Mouse (Mus musculus) thymus, adult 2 months (tissue): ENCODE data around the gene Trappc3. TPM values are rescaled to one million over a fixed set of nuclear protein-coding genes. Genes with fewer than 3 reads are reported as not detected.

Source experiments
- DNase-seq: peaks from one replicate; pipeline ENCODE4 v3.0.0; 2021
- H3K27ac ChIP-seq: fragments of 200-500 bp; 2 replicates; pipeline ENCODE4 v1.5.1; 2012; ENCODE audit warnings: low read length, control low read depth; ENCODE audit not compliant: control insufficient read depth, insufficient read depth
- H3K27me3 ChIP-seq: fragments of 200-500 bp; 2 replicates; pipeline ENCODE4 v1.6.1; 2012; ENCODE audit warnings: mild to moderate bottlenecking, low read length, moderate library complexity, mixed read lengths; ENCODE audit not compliant: control insufficient read depth, insufficient read depth
- H3K36me3 ChIP-seq: fragments of 200-500 bp; 2 replicates; pipeline ENCODE4 v1.6.1; 2012; ENCODE audit warnings: mild to moderate bottlenecking, low read length, moderate library complexity; ENCODE audit not compliant: control insufficient read depth, insufficient read depth
- H3K4me1 ChIP-seq: fragments of 200-500 bp; replicated peaks from 2 replicates; pipeline ENCODE4 v1.6.1; 2012; ENCODE audit warnings: low read length; ENCODE audit not compliant: control insufficient read depth, insufficient read depth
- H3K4me3 ChIP-seq: fragments of 200-500 bp; 2 replicates; pipeline ENCODE4 v1.5.1; 2012; ENCODE audit warnings: mild to moderate bottlenecking, low read length, control low read depth, moderate library complexity; ENCODE audit not compliant: control insufficient read depth, insufficient read depth
- CTCF ChIP-seq: fragments of 200-500 bp; IDR thresholded peaks from 2 replicates; pipeline ENCODE4 v1.5.1; 2012; ENCODE audit warnings: mild to moderate bottlenecking, control low read depth, low read length, moderate library complexity, borderline replicate concordance; ENCODE audit not compliant: control insufficient read depth, poor library complexity, insufficient read depth; ENCODE audit errors: extremely low read depth
- POLR2A ChIP-seq: fragments of 200-500 bp; IDR thresholded peaks from 2 replicates; pipeline ENCODE4 v1.6.1; 2012; ENCODE audit warnings: mild to moderate bottlenecking, low read length, control low read depth, moderate library complexity; ENCODE audit not compliant: control insufficient read depth, poor library complexity, insufficient read depth; ENCODE audit errors: extremely low read depth
- WGBS: fragments of 180-500 bp; shearing (Covaris S2); methylation state at CpG from one replicate; pipeline ENCODE4 v1.1.7; 2018; 5-methylcytosine and 5-hydroxymethylcytosine counted together
- polyA plus RNA-seq: library from polyadenylated mRNA; depleted of rRNA; stranded (reverse); fragments of >200 nt; gene quantifications from 2 replicates; pipeline ENCODE4 v1.2.3, GENCODE M21; 2012; rRNA removed

The Trappc3 gene
- polyA plus RNA-seq, 1 experiment = 55.1 TPM

DNA sequence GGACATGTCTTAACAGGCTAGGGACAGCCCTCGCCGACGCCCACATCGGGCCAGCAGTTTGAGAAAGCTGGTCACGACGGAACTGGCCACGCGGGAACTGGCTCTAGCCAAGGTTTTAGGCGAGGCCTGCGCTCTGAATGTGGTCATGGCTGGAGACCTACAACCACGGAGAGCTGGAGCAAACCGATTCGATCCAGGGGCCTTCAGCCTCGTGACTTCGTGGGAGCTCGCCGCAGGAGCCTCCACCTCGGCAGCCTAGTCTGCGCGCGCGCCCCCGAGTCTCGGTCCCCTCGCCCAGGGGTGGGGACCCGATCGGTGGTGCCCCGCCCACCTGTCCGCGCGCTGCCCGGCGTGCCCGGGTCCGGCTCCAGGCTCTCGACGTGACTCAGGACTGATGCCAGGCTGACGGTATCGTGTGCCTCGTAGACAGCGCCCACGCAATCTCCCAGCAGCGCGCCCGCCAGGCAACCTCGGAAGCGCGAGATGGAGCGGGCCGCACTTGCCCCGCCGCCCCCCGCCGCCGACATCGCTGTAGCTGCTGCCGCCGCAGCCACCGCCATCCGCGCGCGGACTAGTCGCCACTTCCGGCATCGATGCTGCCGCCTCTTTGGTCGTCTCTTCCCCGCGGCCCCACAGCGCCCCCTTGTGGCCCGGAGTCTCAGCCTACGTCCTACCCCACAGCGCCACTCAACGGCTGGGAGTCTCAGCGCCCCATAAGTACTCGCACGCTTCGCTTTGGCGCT is 59.2 kb downstream of the Trappc3 start, which contains the start of gene Adprhl2:
Gene Adprhl2 (minus strand): TSS at position 593 of the 743 bp plus-strand sequence.
- under 1% methylated on average over 80 of the region's 80 CpGs for WGBS
- Histone ChIP-seq H3K27me3 (no peaks in the 10 kb centered on the region), H3K27ac (no peak within 1 kb of the TSS), H3K4me1 (peaks cover 4% of the 10 kb centered on the region), H3K4me3 (peak within 1 kb of the TSS; percentile 59), H3K36me3 (peaks cover 18% of the 10 kb centered on the region)
- TF ChIP-seq CTCF (peak; percentile 100), POLR2A (0 out of 2 replicates have a peak, but pooled peaks have one; percentile 68)
- peak; percentile 99 for DNase-seq

GRCm38 (mm10) chr4:126321854-126322511 is 59.9 kb downstream of the Trappc3 start:
- H3K27me3 ChIP-seq = no peaks in the 10 kb centered on the region
- H3K4me1 ChIP-seq = peaks cover 4% of the 10 kb centered on the region
- H3K27ac ChIP-seq = no peak overlapping the region
- 0 out of 2 replicates have a peak overlapping the region, but pooled peaks have one; percentile 4 for H3K4me3 ChIP-seq
- H3K36me3 ChIP-seq = peaks cover 11% of the 10 kb centered on the region
- TF ChIP-seq POLR2A = no peak
- TF ChIP-seq CTCF = no peak
- peak; percentile 9 for DNase-seq
- WGBS = 62% methylated on average over 28 of the region's 28 CpGs

DNA sequence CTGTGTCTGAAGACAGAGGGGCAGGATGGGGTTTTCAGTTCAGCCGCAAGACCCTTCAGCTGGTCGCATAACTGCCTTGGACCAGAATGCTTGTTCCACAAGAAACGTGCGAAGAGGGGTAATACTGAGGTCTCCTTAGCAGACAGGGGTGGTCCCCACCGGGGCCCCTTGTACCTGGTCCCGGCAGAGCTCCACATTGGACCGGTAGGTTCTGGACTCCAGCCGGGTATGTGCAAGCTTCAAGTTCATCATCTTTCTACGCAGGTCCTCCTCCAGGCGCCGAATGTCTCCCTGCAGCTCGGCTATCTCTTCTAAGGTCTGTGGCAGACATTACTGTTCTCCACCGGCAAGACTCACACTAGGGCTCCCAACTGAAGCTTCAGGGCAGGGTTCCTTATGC is 60.5 kb downstream of the Trappc3 start:
- Histone ChIP-seq H3K27me3 (no peaks in the 10 kb centered on the region), H3K4me1 (peaks cover 4% of the 10 kb centered on the region), H3K27ac (no peak overlapping the region), H3K36me3 (0 out of 2 replicates have a peak, but pooled peaks cover 5% of the 10 kb centered on the region), H3K4me3 (no peak overlapping the region)
- TF ChIP-seq POLR2A (no peak), CTCF (no peak)
- no peak for DNase-seq
- WGBS = 98% methylated on average over 13 of the region's 13 CpGs

DNA sequence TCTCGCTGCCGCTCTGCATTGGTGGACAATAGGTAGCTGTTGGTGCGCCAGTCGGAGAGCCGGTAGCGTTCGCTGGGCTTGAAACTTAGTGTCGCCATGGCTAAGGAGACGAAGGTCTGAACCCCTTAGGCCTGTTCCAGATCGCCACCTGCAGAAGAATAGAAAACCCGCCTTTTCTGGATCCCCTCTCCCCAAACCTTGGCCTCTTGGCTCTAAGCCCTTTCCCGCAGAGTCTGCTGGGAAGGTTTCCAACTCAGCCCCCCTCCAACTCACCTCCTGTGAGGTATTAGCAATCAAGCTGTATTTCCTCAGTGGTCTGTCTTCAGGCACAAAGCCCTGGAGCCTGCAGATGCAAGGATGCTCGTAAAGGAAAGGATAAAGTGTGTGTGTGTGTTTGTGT is 62.7 kb downstream of the Trappc3 start:
- Histone ChIP-seq H3K36me3 (no peaks in the 10 kb centered on the region), H3K4me3 (no peak overlapping the region), H3K27me3 (no peaks in the 10 kb centered on the region), H3K27ac (no peak overlapping the region), H3K4me1 (peaks cover 4% of the 10 kb centered on the region)
- TF ChIP-seq POLR2A (no peak), CTCF (no peak)
- DNase-seq = no peak
- 91% methylated on average over 13 of the region's 13 CpGs for WGBS

DNA sequence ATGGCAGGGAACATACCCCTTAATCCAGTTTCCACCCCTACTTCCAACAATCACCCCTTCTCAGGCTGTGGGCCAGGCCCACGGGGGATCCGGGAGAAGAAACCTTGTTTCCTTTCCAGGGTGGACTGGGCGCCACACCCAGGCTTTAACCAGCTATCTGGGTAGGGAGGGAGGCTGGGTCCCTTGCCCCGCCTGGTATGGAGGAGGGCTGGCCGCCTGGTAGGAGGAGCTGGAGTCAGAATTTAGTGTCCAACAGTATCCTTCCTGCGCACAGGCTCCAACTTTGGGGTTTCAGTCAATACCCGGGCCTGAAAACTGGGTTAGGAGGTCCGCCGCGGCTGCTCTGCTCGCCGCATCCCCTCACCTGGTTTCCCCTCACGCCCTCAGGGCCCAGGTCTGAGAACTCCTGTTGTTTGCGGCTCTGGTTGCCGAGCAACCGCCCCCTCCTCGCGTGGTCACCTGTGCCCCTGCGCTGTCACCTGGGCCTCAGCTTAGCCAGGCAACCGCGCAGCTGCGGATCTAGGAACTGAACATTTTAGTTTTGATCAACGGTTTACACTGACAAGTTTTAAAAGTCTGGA is 63.2 kb downstream of the Trappc3 start, which contains the start of gene Tekt2:
Gene Tekt2 (minus strand): TSS at position 408 of the 581 bp plus-strand sequence.
- no peak for DNase-seq
- TF ChIP-seq POLR2A = no peak
- no peak for TF ChIP-seq CTCF
- Histone ChIP-seq H3K4me1 (peaks cover 4% of the 10 kb centered on the region), H3K36me3 (no peaks in the 10 kb centered on the region), H3K4me3 (no peak within 1 kb of the TSS), H3K27me3 (no peaks in the 10 kb centered on the region), H3K27ac (no peak within 1 kb of the TSS)
- WGBS = 47% methylated on average over 23 of the region's 23 CpGs

Other genes with a start within 250 kb of the Trappc3 start
- 6.7 and 7.3 TPM in 2 replicates for gene Csf3r, start 237.8 kb upstream of the Trappc3 start, polyA plus RNA-seq
- gene Mrps15, start 215.4 kb upstream of the Trappc3 start, polyA plus RNA-seq = 56.2 and 70.7 TPM in 2 replicates
- 0.99 and 1.1 TPM in 2 replicates for gene Oscp1, start 203.8 kb upstream of the Trappc3 start, polyA plus RNA-seq
- gene Lsm10, start 165.7 kb upstream of the Trappc3 start, polyA plus RNA-seq = 41.0 and 41.7 TPM in 2 replicates
- 36.5 and 43.1 TPM in 2 replicates for gene Stk40, start 158.4 kb upstream of the Trappc3 start, polyA plus RNA-seq
- gene Eva1b, start 114.6 kb upstream of the Trappc3 start, polyA plus RNA-seq = 94.3 and 95.2 TPM in 2 replicates
- 0.75 and 1.2 TPM in 2 replicates for gene Sh3d21, start 98.8 kb upstream of the Trappc3 start, polyA plus RNA-seq
- gene Thrap3, start 59.6 kb upstream of the Trappc3 start, polyA plus RNA-seq = 91.8 and 101 TPM in 2 replicates
- 74.6 and 84.2 TPM in 2 replicates for gene Map7d1, start 6.0 kb upstream of the Trappc3 start, polyA plus RNA-seq
- gene Col8a2, start 24.5 kb downstream of the Trappc3 start, polyA plus RNA-seq = 0.28 and 0.35 TPM in 2 replicates
- 66.0 and 67.9 TPM in 2 replicates for gene Adprhl2, start 59.4 kb downstream of the Trappc3 start, polyA plus RNA-seq
- gene Tekt2, start 63.4 kb downstream of the Trappc3 start, polyA plus RNA-seq = 0.83 and 1.4 TPM in 2 replicates
- 29.1 and 33.4 TPM in 2 replicates for gene Ago3, start 167.2 kb downstream of the Trappc3 start, polyA plus RNA-seq
- gene Ago1, start 206.3 kb downstream of the Trappc3 start, polyA plus RNA-seq = 46.4 and 57.0 TPM in 2 replicates